Mouse (Mus musculus) kidney, adult 11 months (tissue): ENCODE data around the gene Glb1l2.

ENCODE experiments used
- DNase-seq: peaks from one replicate; pipeline ENCODE4 v3.0.0; 2022

The Glb1l2 gene

DNA sequence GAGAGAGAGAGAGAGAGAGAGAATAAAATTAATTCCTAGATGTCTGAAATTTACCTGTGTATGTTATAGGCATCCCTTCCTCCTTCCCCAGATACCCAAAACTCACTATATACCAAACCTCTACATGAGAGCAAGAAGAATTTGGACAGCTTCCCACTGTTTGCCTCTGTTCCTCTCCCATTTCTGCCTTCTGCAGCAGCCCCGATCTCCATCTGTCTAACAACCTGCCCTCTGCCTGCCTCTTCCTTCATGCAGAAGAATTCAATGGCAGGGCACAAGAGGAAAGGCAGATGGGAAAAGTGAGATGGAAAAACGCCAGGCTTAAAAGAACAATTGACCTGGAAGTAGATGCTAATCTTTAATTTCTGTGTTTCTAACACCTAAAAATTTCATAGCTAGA lies 77.7 kb downstream of the Glb1l2 start:
- no peak for DNase-seq

DNA sequence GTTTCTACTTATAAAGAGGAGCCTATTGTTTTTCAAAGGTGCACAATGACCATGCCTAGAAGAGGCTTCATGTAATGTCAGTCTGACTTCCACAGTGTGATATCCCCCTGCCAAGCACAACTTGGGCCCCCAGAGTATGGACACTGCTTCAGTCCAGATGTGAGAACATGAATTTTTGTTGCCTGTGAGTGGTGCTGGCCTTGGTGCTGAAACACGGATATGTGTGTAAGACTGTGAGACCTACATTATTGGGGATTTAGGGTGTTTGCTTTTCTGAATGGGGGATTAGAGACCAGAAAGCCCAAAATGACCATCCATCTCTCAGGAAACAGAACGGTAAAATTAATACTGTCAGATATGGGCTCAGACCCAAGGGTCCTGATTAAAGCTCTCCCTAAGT lies 78.8 kb downstream of the Glb1l2 start:
- no peak for DNase-seq

GRCm38 (mm10) chr9:26725709-26726108 lies 80.6 kb downstream of the Glb1l2 start:
- DNase-seq, result no peak

DNA sequence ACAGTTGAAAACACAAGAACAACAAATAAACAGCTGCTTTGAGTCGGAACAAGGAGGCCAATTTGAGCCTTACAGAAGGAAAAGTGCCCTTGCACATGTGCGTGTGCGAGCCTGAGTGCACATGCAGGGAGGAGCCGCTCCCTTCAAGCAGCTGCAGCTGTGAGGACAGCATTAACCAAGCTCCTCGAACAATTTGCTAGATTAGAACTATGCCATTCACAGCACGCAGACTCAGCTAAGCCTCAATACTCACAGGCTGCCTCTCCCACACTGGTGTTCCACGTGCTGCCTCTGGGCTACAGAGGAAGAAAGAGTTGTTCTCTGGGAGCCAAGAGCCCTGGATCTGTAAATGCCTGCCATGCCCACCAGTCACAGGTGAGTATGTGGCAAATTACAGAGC lies 84.5 kb downstream of the Glb1l2 start:
- no peak for DNase-seq

DNA sequence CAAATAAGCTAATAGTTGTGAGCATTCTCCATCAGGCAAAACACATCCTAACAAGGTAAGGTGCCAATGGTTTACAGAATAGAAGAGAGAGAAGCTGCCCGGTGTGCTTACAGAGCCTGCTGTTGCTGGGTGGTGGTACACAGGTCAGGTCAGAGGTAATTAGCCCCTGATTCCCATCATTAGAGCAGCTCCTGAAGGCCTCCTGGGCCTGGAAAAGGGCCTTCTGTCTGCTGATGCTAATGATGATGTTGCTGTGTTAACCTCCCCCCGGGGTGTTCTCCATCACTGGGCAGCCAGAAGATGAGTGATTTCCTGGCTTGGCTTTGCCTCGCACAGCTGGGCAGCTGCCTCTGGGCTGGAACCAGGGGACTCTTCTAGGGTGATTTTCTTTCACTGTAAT lies 87.9 kb downstream of the Glb1l2 start:
- DNase-seq, result no peak
